Mouse (Mus musculus) limb, embryonic 10.5 days (tissue): ENCODE results near the gene Tpsb2. TPM values are rescaled to one million over a fixed set of nuclear protein-coding genes. Genes with fewer than 3 reads are reported as not detected.
A peak's percentile ranks its signal among the peaks of the same experiment; 100 is the strongest.

Experiments used
- DNase-seq: peaks from one replicate; pipeline ENCODE4 v3.0.0-alpha.2; 2017; ENCODE audit warnings: low spot score
- H3K27ac ChIP-seq: fragments of 300-500 bp; sonication (generic); 2 replicates; pipeline ENCODE4 v1.5.1; 2016; ENCODE audit warnings: mild to moderate bottlenecking
- H3K27me3 ChIP-seq: fragments of 300-500 bp; sonication (generic); 2 replicates; pipeline ENCODE4 v1.6.1; 2016; ENCODE audit warnings: low read depth, mild to moderate bottlenecking; ENCODE audit not compliant: poor library complexity, severe bottlenecking
- H3K36me3 ChIP-seq: fragments of 300-500 bp; sonication (generic); 2 replicates; pipeline ENCODE4 v1.6.1; 2016; ENCODE audit warnings: mild to moderate bottlenecking, moderate library complexity
- H3K4me1 ChIP-seq: fragments of 300-500 bp; sonication (generic); 2 replicates; pipeline ENCODE4 v1.6.1; 2016
- H3K4me3 ChIP-seq: fragments of 300-500 bp; sonication (generic); 2 replicates; pipeline ENCODE4 v1.5.1; 2016; ENCODE audit warnings: mild to moderate bottlenecking, moderate library complexity
- H3K9me3 ChIP-seq: fragments of 300-500 bp; sonication (generic); replicated peaks from 2 replicates; pipeline ENCODE4 v1.6.1; 2016; ENCODE audit warnings: mild to moderate bottlenecking
- WGBS: fragments of 180-500 bp; shearing (Covaris S2); methylation state at CpG from one replicate; pipeline ENCODE4 v1.1.7; 2016; 5-methylcytosine and 5-hydroxymethylcytosine counted together
- polyA plus RNA-seq: library from polyadenylated mRNA; unstranded; fragments of >200 nt; fragmentation: Nextera tagmentation; extraction: Ambion mirVana; gene quantifications from 2 replicates; pipeline ENCODE4 v1.2.1, GENCODE M21; 2016

Tpsb2 gene
- polyA plus RNA-seq, 1 experiment from 2014 or later, result not detected

DNA sequence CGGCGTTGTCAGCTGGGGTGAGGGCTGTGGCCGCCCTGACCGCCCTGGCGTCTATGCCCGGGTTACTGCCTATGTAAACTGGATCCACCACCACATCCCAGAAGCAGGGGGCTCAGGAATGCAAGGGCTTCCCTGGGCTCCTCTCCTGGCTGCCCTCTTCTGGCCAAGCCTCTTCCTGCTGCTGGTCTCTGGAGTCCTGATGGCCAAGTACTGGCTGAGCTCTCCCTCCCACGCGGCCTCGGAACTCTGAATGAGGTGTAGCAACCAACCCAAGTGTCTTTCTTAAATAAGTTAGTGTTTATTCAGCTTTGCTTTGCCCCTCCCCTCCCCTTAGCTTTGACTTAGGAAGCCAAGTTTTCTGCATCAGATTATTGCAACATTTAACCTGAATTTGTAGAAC, 7.9 kb downstream of the Tpsb2 start:
- peaks cover 9% of the 10 kb centered on the region; the same call in 1 of the 2 replicates for H3K4me1 ChIP-seq
- H3K27me3 ChIP-seq, result peaks cover 4% of the 10 kb centered on the region; the same call in 1 of the 2 replicates
- no peak overlapping the region for H3K4me3 ChIP-seq
- no peak for DNase-seq
- 45% methylated on average over 9 of the region's 9 CpGs for WGBS
- no peaks in the 10 kb centered on the region for H3K9me3 ChIP-seq
- no peak overlapping the region for H3K27ac ChIP-seq
- H3K36me3 ChIP-seq, result peaks cover 17% of the 10 kb centered on the region; the same call in 1 of the 2 replicates

- no peak overlapping the region for H3K27ac ChIP-seq
These were observed 28.4 kb downstream of the Tpsb2 start for GRCm38 (mm10) chr17:25394526-25394925.

DNA sequence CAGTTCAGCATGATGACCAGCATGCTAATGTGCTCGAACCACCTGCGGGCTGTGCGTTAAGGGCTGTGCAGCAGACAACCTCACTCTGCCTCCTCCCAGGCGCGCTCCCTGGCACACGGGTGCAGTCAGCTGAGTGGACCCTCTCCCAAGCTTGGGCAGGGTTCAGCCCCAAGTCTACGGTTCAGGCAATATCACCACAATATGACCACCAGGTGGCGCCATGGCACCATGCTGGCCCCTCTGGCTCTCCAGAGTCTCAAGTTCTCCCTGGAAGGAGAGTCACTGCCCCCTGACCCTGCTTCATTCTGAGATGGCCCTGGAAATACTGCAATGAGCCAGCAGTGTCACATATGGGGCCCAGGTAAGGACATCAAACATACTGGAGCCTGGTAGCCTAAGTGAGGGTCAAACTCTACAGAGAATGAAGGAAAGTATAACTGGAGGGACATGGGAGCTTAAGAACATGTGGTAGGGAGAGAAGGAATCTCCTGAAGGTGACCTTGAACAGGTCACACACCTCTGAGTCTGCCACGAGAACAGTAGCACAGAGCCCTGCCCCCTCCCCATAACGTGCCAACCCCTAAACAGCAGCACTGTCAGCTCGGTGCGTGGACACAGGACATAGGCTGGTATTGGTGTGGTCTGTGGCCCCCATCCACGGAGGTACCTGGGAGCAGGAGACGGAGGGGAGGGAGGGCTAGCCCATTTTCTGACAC, 31.9 kb downstream of the Tpsb2 start:
- WGBS, result 36% methylated on average over 14 of the region's 14 CpGs
- Histone ChIP-seq H3K9me3 (no peaks in the 10 kb centered on the region), H3K27ac (no peak overlapping the region), H3K4me3 (no peak overlapping the region), H3K36me3 (peaks cover 6% of the 10 kb centered on the region; the same call in 1 of the 2 replicates), H3K4me1 (peaks cover 38% of the 10 kb centered on the region), H3K27me3 (peaks cover 14% of the 10 kb centered on the region)
- DNase-seq, result peak; percentile 94

More at GRCm38 (mm10) chr17:25394526-25394925, 28.4 kb downstream of the Tpsb2 start:
- no peak for DNase-seq
- H3K9me3 ChIP-seq, result no peaks in the 10 kb centered on the region
- H3K36me3 ChIP-seq, result peaks cover 21% of the 10 kb centered on the region; the same call in 1 of the 2 replicates
- peaks cover 27% of the 10 kb centered on the region for H3K4me1 ChIP-seq
- H3K27me3 ChIP-seq, result no peaks in the 10 kb centered on the region; the same call in 1 of the 2 replicates
- 90% methylated on average over 4 of the region's 4 CpGs for WGBS
- H3K4me3 ChIP-seq, result no peak overlapping the region

DNA sequence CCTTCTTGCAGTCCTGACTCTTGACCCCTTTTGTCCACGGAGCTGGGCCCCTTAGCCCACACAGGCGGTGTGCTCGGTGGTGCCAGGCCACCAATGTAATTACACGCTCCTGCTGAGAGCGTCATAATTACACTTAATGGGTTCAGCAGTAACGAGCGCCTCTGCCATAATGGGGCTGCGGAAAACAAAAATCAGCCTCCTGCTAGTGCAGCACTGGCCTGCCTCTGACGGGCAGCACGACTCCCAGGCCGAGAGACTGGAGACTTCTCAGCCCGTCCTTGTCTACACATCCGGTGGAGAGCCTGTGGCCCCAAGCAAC, 32.4 kb downstream of the Tpsb2 start:
- Histone ChIP-seq H3K27ac (peak overlapping the region; percentile 31; the same call in 1 of the 2 replicates), H3K9me3 (no peaks in the 10 kb centered on the region), H3K36me3 (peaks cover 5% of the 10 kb centered on the region; the same call in 1 of the 2 replicates), H3K27me3 (peaks cover 18% of the 10 kb centered on the region), H3K4me3 (no peak overlapping the region), H3K4me1 (peaks cover 40% of the 10 kb centered on the region)
- no peak for DNase-seq
- 43% methylated on average over 13 of the region's 13 CpGs for WGBS

DNA sequence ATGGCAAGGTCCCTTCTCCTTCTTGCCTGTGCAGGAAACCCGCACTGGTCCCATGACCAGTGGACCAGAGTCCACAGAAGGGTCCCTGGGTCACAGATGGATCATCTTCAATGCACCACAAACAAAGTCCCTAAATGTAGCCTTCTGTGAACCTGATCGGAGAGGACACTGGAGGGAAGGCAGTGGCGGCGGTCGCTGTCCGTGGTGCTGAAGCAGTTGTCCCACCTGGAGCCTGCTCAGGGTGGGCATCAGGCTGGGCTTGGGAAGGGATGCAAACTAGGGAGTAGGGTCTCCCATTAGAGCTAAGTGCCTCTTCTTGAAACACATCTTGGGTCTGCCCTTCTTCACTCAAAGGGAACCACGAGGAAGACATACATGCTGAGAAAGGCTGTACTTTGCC, 34.3 kb downstream of the Tpsb2 start:
- H3K36me3 ChIP-seq, result peaks cover 5% of the 10 kb centered on the region; the same call in 1 of the 2 replicates
- H3K4me3 ChIP-seq, result no peak overlapping the region
- no peaks in the 10 kb centered on the region for H3K9me3 ChIP-seq
- WGBS, result 7% methylated on average over 7 of the region's 7 CpGs
- peaks cover 54% of the 10 kb centered on the region for H3K4me1 ChIP-seq
- peaks cover 26% of the 10 kb centered on the region for H3K27me3 ChIP-seq
- DNase-seq, result peak; percentile 91
- no peak overlapping the region for H3K27ac ChIP-seq

DNA sequence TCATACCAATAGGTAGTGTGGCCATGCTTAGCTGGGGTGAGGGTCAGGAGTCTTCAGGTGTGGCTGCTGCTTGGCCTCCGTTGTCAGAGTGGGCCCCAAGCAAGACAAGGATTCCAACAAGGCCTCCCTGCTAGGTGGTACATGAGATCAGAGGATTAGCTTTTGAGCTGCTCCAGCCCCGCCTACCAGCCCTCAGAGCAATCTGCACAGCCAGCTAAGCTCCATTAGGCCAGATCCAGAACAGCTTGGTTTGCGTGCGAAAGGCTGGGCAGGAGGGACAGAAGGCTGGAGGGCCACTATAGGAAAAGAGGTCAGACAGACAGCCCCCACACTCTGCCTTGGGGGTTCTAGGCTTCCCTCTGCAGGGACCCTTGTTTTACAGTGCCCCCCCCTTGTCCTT, 35.4 kb downstream of the Tpsb2 start:
- no peak overlapping the region for H3K4me3 ChIP-seq
- H3K9me3 ChIP-seq, result no peaks in the 10 kb centered on the region
- peaks cover 62% of the 10 kb centered on the region for H3K4me1 ChIP-seq
- 51% methylated on average over 4 of the region's 4 CpGs for WGBS
- peaks cover 5% of the 10 kb centered on the region; the same call in 1 of the 2 replicates for H3K36me3 ChIP-seq
- H3K27ac ChIP-seq, result no peak overlapping the region
- DNase-seq, result no peak
- peaks cover 26% of the 10 kb centered on the region for H3K27me3 ChIP-seq

- DNase-seq, result no peak
- H3K4me1 ChIP-seq, result peaks cover 70% of the 10 kb centered on the region
- H3K27me3 ChIP-seq, result peaks cover 26% of the 10 kb centered on the region
- peaks cover 1% of the 10 kb centered on the region; the same call in 1 of the 2 replicates for H3K36me3 ChIP-seq
- no peaks in the 10 kb centered on the region for H3K9me3 ChIP-seq
- H3K4me3 ChIP-seq, result no peak overlapping the region
- H3K27ac ChIP-seq, result no peak overlapping the region
- 89% methylated on average over 13 of the region's 13 CpGs for WGBS
These were observed 36.1 kb downstream of the Tpsb2 start for GRCm38 (mm10) chr17:25402224-25402623.

- Histone ChIP-seq H3K36me3 (no peaks in the 10 kb centered on the region), H3K27me3 (peaks cover 26% of the 10 kb centered on the region), H3K27ac (0 out of 2 replicates have a peak overlapping the region, but pooled peaks have one; percentile 9), H3K4me1 (peaks cover 66% of the 10 kb centered on the region), H3K4me3 (no peak overlapping the region), H3K9me3 (no peaks in the 10 kb centered on the region)
- 36% methylated on average over 3 of the region's 3 CpGs for WGBS
- no peak for DNase-seq
These were observed 38.1 kb downstream of the Tpsb2 start for GRCm38 (mm10) chr17:25404190-25404589.

DNA sequence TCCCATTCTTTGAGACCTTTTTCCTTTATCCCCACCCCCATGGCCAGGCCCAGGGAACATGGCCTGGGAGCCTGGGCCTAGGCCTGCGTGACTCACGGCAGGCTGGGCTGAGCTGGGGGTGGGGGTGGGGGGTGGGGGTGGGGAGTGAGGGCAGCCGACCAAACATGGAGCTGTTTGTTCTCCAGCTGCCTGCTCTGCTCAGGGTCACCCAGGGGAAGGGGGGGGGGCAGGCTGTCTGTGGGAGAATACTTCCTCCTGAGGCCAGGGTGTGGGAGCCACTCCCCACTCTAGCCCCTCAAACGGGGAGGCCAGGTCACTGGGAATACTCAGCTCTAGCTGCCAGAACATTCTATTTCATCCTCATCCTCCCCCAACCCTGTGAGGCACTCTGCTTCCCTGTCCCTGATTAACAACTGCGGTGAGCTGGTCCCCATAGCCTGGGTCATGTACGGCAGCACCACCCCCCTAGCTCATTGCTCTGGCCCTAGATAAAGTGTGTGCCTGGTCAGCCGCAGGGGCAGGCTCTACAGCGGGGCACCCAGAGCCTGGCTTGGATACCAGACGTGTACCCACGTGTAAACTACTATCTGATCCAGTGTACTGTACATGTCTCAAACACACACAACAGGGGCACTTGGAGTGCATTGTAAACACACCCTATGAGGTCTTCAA, 39.3 kb downstream of the Tpsb2 start:
- H3K36me3 ChIP-seq, result no peaks in the 10 kb centered on the region
- peaks cover 65% of the 10 kb centered on the region for H3K4me1 ChIP-seq
- H3K9me3 ChIP-seq, result no peaks in the 10 kb centered on the region
- peak overlapping the region; percentile 68 for H3K27ac ChIP-seq
- peaks cover 20% of the 10 kb centered on the region for H3K27me3 ChIP-seq
- WGBS, result 14% methylated on average over 10 of the region's 10 CpGs
- peak overlapping the region; percentile 9; the same call in 1 of the 2 replicates for H3K4me3 ChIP-seq
- no peak for DNase-seq

- no peaks in the 10 kb centered on the region for H3K36me3 ChIP-seq
These were observed 39.9 kb downstream of the Tpsb2 start for GRCm38 (mm10) chr17:25406011-25406441.

DNA sequence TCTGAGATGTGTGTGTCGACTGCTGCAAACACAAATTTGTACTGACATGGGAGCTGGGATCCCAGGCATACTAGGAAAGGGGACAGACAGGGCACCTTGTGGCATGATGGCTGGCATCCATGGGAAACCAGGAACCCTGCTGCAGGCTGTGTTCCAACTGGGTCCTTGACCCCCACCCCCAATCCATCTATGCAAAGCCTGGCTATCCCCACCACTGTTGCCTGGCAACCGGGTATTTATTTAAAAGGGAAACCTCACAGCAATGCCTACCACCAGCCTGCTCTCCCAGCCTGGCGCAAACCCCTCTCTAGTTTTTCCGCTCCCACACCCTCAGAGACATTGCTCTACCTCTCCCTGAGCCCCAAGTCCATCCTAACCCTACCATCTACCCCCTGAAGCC, 41.2 kb downstream of the Tpsb2 start:
- Histone ChIP-seq H3K36me3 (no peaks in the 10 kb centered on the region), H3K4me1 (peaks cover 76% of the 10 kb centered on the region), H3K27me3 (peaks cover 15% of the 10 kb centered on the region), H3K9me3 (no peaks in the 10 kb centered on the region), H3K4me3 (no peak overlapping the region), H3K27ac (peak overlapping the region; percentile 70; the same call in 1 of the 2 replicates)
- 87% methylated on average over 4 of the region's 4 CpGs for WGBS
- DNase-seq, result no peak

More at GRCm38 (mm10) chr17:25406011-25406441, 39.9 kb downstream of the Tpsb2 start:
- Histone ChIP-seq H3K9me3 (no peaks in the 10 kb centered on the region), H3K4me1 (peaks cover 69% of the 10 kb centered on the region), H3K27ac (peak overlapping the region; percentile 70), H3K4me3 (peak overlapping the region; percentile 13), H3K27me3 (peaks cover 19% of the 10 kb centered on the region)
- 21% methylated on average over 6 of the region's 6 CpGs for whole genome bisulfite sequencing
- DNase-seq, result no peak

DNA sequence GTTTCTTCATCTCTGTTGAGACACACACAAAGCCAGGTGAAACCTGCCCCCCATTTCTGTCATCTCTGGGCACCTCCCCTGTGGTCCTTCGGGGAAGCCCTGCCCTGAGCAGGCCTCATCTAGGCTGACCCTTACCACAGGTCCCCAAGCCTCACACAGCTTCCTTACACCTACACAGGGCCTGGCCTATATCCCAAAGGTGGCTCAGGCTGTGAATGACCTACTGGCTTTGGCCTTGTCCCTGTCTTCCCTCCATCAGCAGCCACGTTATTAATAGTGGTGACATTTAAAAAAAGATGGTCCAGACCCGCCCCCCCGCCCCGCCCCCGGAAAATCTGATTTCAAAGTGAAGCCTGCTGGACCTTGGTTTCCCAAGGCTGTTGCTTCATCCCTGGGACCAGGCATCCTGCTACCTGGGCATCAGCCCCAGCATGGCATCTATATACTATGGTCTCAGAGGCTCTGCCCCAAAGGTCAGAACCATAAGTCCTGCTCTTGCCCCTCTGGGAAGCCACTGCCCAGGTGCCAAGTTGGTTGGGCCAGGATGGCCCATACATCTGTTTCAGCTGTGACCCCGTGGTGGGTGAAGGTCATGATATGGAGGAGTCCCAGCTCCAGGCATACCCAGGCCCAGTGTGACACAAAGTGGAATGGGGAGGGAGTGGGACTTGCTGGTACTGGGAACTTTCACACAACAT, 42.3 kb downstream of the Tpsb2 start:
- DNase-seq, result no peak
- 87% methylated on average over 7 of the region's 7 CpGs for WGBS
- Histone ChIP-seq H3K27ac (no peak overlapping the region), H3K4me1 (peaks cover 74% of the 10 kb centered on the region), H3K4me3 (no peak overlapping the region), H3K27me3 (peaks cover 9% of the 10 kb centered on the region), H3K36me3 (no peaks in the 10 kb centered on the region), H3K9me3 (no peaks in the 10 kb centered on the region)
